Mouse (Mus musculus) liver, adult 2 months (tissue): ENCODE data around the gene Csnk1g2.

ENCODE experiments used
- CTCF ChIP-seq: fragments of 200-500 bp; IDR thresholded peaks from 2 replicates; pipeline ENCODE4 v1.5.1; 2011; ENCODE audit warnings: low read depth, low read length, control low read depth
- POLR2A ChIP-seq: fragments of 200-500 bp; IDR thresholded peaks from 2 replicates; pipeline ENCODE4 v1.6.1; 2011; ENCODE audit warnings: low read length, control low read depth; ENCODE audit not compliant: insufficient read depth; ENCODE audit errors: extremely low read depth

DNA sequence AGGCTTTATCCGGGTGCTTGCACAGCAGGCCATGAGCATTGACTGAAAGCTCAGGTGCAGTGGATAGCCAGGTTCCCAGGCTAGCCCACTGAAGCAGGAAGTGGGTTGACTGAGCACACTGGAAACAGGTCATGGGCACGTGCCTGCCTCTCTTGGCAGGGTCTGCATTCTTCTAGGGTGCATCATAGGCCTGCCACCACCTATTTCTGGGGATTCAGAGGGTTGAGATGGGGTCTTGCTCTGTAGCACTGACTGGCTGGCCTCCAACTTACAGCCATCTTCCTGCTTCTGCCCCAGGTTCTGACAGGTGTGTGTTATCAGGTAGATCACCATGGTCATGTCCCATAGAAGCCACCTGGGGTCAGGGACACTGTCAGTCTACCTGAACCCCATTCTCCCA lies 17.6 kb upstream of the Csnk1g2 start:
- TF ChIP-seq POLR2A (no peak), CTCF (no peak)
